Mouse (Mus musculus) c-Kit-positive CD71-positive TER-119-negative erythroid progenitor cells, embryonic 14.5 days (primary cell): ENCODE results near the gene 4930407I10Rik.

Experiments used
- DNase-seq: peaks from one replicate; pipeline ENCODE4 v3.0.0-alpha.2; 2013; ENCODE audit warnings: low read depth

Gene 4930407I10Rik

DNA sequence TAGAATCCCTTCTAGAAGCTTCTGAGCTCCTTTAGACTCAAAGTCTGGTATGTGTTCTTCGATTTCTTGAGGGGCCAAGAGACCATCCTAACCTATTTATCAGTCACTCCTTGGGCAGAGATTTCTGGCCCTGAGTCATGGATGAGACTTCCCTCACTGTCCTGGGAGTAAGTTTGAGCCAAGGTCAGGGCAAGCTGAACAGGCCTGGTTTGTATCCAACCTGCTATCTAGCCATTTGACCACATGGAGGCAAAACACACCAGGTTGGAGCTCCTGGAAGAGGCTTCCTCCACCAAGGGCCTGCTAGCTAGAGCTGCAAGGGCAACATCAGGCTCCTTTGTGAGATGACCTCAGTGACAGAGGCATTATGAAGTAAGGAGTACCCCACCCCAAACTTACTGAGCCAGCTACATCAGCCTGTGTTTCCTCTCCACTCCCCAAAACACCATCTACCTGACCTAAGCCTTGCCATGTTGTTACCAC, at the start of gene 4930407I10Rik:
TSS of gene 4930407I10Rik (plus strand) at position 433 of the 483 bp plus-strand sequence.
- DNase-seq: no peak

DNA sequence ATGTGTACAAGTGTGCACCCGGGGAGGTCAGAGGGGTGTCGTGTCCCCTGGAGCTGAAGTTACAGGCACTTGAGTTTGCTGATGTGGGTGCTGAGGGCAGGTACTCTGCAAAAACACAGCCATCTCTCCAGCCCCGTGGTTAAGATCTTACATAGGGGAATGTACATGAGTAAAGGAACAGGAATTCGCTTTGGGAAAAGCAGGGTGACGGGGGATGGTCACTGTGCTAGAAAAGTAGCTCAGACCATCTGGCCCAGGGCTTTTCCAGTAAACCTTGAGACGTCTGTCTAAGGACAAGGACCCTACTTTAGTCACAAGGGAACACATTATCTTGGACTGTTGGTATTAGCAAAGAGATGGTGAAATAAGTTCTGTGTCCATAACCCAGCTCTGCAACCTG, 47.0 kb upstream of the 4930407I10Rik start:
- no peak for DNase-seq

DNA sequence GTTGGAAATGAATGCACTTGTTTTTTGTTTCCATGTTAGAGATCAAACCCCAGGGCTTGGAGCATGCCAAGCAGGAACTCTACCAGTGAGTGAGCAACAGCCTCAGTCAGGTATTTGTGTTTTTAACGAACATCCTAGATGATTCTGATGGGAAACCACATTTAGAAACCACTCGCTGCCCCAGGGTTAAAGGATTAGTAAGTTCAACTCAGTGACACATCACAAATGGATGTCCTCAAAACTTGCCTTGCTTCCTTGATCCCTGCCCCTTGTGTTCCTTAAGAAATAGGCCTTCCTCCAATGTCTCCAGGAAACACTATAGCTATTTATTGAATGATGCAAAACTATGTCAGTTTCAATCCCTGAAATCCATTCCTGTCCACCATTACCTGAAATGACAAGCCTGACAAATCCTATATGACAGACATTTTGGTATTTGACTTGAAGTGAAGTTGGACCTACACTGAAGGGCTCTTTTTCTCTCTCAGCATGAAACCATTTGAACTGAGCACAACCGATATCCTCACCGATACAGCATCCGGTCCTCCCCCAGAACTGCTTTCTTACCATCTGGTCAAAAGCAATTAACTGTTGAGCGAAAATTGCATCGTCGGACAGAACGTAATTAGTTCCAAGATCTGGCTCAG, 44.1 kb upstream of the 4930407I10Rik start:
- no peak for DNase-seq

DNA sequence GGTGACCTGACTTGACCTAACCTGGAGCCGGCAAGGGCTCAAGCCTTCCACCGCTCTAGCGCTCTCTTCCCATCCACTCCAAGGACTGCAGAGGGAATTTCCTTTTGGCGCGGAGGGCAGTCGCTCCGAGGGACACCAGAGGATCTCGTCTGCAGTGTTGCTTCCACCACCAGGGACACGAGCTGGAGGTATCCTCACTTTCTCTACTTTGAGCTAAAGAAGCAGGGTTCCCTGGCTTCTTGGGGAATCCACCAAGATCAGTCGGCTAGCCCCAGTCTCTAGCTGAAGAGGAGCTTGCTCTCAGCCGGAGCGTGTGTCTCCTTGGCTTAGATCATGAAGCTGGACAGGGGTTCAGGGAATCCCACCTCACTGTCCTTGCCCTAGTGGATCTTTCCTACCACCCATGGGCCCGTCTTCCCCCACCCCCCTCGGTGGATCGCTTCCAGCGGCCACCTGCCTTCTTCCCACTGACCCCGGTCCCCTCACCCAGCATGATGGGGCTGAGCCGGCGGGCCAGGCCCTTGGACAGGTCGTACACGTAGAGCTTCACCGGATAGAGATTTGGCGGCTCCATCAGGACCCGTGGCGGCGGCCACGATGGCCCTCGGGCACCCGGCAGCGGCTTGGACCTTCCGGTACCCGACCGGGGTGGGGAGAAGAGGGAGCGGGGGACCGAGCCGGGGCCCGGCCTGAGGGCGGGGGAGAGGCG, 43.4 kb upstream of the 4930407I10Rik start:
- DNase-seq: peak; percentile 31

DNA sequence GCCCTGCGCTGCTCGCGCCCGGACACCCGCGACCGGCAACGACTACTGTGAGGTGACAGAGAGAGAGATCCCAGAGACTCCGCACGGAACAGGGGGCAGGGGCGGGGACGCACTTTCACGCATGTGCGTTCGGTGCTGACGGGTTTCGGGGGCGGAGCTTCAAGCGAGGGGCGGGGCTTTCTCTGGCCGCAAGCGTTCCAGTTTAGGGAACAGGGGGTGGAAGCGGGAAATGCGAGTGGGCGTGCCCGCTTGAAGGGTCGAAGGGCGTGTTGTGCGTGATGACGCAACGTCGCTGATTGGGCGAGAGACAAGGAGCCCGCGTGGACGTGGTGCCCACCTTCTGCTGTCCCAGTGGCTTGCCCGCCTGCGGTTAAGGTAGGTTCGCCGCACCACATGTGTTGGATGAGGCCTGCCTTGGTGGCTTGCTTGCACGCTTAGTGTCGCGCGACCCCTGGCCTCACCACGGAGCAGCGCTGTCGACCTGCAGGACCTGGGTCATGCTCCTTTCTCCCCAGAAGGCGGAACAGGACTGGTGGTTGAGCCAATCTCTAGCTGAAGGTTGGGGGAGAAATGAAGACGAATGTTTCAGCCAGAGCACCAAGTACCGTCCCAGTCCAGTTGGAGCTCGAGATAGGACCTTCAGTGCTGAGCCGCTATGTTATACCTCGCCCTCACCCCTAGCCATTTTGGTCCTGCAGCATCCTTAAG, 42.7 kb upstream of the 4930407I10Rik start:
- DNase-seq: peak; percentile 97

DNA sequence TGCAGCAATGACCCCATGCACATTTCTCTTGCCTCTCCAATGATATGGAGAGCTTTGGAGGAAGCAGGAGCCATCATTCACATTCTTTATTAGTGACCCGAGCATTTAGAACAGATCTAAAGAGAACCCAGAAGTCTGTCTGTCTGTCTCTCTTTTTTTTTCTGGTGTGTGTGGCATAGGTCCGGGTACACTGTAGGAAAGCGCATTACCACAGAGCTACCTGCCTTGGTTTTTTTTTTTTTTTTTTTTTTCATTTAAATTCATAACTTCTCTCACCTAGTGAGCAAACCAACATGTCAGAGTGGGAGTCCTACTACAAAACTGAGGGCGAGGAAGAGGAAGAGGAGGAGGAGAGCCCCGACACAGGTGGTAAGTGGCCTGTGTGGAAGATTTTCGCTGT, 42.1 kb upstream of the 4930407I10Rik start:
- DNase-seq: no peak

DNA sequence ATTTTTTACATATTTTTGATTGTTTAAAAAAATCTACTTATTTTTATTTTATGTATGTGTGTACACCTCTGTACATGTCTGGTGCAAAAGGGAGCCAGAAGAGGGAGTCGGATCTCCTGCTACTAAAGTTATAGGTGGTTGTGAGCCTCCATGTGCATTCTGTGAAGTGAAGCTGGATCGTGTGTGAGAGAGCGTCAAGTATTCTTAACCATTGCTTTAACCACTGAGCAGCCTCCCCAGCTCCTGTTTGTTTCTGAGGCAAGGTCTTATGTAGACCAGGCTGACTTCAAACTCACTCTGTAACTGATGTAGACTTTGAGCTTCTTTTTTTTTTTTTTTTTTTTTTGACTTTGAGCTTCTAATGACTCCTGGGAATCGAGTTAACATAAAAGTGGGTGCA, 41.5 kb upstream of the 4930407I10Rik start:
- no peak for DNase-seq

DNA sequence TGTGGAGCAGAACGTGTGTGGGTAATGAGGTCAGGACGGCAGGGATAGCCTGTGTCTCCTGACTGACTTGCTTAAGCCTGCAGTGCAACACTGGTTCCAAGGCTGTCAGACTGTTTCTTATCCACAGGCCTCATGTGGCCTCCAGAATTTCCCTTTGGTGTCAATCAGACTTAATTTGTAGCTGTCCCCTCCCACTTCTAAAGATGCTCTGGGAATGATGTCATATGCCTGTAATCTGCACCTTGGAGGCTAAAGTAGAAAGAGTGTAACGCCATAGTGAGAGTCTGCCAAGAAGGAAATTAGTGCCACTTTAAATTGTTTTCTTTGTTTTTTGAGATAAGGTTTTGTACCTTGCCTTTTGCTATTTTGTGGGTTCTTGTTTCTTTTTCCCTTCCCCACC, 39.7 kb upstream of the 4930407I10Rik start:
- no peak for DNase-seq

DNA sequence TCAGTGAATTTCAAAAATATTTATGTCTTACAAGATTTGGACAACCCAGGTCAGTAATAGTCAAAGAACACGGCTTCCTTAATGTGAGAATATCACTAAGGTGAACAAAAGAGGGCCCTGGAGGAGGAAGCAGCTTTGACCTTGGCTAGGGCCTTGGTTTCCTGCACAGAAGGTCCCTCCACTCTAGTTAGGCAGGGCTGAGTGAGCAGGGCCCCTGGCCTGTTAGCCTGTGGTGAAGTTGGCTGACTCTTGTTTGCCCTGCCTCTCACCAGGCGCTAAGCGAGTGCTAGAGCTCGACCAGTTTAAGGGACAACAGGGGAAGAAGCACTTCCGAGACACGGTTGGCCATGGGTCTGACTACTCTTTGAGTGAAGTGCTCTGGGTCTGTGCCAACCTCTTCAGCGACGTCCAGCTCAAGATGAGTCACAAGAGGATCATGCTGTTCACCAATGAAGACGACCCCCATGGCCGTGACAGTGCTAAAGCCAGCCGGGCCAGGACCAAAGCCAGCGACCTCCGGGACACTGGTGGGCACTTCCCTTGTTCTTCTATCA, 36.3 kb upstream of the 4930407I10Rik start:
- no peak for DNase-seq

DNA sequence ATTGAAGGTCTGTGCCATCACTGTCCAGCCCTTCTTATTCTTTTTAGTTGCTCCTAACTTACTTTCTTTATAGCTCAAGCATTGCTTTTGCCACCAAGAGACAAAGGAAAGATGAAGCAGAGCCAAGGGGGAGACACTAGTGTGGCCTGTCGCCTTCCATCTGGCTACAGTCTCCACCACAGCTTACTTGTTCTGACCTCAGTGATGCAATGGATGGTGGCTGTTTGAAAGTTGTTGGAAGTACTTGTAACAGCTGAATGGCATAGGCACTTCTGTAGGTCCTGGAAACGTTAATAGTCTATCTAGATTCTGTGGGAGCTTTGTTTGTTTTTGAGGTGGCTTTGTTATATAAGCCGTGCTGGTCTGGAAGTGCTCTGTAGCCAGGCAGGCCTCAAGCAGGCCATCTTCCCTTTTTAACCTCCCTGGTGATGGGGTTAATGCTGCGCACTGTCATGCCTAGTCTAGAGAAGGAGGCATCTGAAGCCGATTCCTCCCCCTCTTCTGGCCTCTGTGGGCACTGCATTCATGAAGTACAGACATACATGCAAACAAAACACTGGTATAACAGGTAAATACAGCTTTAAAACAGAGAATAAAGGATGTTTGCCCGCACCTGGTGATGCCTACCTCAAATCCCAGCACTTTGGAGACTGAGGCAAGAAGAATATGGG, 34.9 kb upstream of the 4930407I10Rik start:
- DNase-seq: no peak

DNA sequence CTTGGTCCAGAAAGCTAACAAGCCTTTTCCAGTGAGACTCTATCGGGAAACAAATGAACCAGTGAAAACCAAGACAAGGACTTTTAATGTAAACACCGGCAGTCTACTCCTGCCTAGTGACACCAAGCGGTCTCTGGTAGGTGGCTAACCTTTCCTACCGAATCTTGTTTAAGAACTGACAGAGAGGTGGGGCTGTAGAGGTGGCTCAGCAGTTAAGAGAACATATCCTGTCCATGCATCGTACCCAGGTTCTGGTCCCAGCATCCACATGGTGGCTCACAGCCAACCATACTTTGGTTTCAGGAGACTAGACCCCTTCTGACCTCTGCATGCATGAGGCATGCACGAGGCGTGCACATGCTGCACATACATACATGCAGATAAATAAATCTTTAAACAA, 31.7 kb upstream of the 4930407I10Rik start:
- DNase-seq: no peak

DNA sequence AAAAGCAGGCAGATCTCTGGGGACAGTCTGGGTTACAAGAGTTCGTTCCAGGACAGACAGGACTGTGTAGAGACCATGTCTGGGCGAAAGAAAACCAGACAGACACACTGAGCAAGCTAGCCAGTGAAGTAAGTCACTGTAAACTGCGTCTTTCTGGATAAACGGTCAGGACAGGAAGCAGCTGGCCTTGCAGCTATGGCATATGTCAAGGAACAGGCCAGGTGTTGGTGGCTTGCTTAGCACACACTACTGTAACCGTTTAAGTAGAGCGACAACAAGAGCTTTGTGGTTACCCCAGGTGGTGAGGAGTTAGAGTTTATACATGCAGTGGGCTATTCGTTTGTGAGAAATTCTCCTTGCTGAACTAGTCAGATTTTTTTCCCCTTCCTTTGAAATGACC, 31.2 kb upstream of the 4930407I10Rik start:
- no peak for DNase-seq

DNA sequence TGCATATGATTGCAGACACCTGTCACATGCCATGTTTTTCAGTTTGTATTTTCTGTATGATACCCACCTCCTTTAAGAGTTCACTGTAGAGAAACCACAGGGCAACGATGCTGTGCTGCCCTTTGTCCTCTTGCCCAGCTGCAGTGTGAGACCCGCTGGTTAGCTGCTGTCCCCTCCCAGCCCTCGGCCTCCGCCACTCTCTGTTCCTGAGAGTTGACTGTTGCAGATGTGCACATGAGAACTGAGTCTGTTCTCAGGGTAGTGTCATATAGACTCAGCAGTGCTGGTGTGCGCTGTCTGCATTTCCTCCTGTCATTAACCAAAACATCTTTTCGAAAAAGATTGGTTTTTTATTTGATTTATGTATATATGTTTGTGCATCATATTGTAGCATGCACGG, 26.6 kb upstream of the 4930407I10Rik start:
- no peak for DNase-seq

DNA sequence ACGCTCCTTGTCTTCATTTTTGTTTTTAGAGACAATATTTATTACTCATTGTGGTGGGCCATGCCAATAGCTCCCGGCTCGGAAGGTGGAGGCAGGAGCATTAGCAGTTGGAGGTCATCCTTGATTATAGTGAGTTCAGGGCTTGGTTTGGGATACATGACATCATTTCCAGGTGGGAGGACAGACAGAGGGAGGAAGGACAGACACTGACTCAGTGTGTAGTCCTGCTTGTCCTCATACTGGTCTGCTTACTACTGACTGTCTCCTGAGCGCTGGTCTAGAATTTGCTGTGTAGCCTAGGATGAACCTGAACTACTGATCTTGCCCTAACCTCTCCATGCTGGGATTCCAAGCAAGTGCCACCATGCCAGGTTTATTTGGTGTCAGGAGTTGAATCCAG, 25.2 kb upstream of the 4930407I10Rik start, which contains the start of gene Desi1:
TSS of gene Desi1 (minus strand) at position 101 of the 400 bp plus-strand sequence.
- DNase-seq: no peak

DNA sequence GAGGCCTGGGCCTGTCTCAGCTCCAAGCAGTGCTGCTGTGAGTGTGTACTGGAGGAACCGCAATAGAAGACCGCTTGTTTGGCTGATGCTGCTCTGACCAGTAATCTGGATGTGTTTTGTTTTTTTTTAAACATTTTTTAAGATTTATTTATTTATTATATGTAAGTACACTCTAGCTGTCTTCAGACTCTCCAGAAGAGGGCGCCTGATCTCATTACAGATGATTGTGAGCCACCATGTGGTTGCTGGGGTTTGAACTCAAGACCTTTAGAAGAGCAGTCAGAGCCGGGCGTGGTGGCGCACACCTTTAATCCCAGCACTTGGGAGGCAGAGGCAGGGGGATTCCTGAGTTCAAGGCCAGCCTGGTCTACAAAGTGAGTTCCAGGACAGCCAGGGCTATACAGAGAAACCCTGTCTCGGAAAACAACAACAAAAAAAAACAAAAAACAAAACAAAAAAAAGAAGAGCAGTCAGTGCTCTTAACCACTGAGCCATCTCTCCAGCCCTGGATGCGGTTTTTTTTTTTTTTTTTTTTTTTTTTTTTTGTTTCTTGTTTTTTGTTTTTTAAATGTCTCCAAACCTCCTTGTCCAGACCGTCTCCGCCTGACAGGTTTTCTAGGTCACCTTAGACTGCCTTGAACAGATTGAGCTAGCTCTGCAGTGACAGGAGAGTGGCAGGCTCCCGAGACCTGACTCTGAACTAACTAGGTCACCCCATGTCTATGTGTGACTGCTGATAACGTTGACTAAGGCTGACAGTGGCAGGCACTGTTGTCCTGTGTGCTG, 22.9 kb upstream of the 4930407I10Rik start:
- no peak for DNase-seq

DNA sequence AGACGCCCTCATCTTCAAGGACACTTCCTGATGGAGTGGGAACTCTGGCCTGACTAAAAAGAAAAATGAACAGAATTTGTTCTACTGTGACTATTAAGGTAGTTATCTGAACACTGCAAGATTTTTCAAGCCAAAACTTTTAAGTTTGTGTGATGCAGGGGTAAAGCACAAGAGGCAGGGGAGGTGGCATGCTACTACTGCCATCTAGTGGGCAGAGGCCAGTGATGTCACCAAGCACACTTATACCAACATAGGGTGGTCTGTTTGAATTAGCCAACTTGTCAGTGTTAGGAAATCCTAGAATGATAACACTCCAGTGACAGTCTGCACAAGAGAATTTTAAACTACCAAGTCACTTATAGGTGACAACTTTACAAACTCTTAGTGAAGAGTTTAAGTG, 18.3 kb upstream of the 4930407I10Rik start:
- no peak for DNase-seq

DNA sequence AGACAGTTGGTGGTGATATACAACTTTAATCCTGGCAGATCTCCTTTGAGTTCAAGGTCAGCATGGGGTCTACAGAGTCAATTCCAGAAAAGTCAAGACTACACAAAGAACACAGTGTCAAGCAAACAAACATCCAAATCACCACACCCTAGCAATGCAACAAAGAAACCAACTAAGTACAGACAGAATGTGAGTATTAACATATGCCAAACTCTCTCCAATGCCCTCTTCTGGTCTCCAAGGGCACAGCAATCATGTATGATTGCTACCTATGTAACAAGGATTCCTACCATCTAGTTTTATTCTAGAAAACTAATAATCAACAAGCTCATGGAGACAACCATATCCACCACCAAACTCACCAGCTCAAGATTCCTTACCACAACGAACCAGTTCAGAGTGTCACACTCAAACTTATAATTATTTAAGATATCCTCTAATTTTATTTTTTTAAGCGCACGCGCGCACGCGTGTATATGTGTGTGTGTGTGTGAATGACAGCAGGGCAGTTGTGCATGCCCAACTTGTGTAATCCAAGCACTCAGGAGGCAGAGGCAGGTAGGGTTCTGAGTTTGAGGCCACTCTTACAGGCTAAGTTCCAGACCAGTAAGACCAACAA, 14.7 kb upstream of the 4930407I10Rik start:
- no peak for DNase-seq

DNA sequence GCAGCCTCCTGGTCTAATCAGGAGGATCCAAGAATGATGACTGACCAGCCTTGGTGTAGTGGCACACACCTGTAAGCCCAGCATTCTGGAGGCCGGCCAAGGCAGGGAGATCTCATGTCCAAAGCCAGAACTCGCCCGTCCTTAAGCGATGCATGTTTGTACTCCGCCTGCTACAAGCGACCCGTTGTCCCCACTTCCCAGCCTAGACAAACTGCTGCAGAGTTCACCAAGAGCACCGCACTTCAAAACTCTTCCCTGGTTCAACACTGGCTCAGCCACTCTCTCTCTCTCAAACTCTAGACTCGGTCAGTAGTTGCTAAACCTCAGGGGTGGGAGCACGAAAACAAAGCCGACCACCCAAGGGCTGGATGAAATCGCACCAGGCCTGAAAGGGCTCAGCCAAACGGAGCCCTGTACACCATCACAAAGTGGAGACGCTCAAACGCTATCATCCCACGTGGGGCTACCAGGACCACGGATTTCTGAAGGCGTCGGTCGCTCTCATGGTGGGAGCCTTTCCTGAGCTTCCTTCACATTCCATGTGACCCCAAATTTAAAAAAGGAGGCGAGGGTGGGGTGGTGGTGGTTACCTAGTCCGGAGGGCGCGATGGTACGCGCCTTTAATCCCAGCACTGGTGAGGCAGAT, 12.6 kb upstream of the 4930407I10Rik start:
- no peak for DNase-seq

DNA sequence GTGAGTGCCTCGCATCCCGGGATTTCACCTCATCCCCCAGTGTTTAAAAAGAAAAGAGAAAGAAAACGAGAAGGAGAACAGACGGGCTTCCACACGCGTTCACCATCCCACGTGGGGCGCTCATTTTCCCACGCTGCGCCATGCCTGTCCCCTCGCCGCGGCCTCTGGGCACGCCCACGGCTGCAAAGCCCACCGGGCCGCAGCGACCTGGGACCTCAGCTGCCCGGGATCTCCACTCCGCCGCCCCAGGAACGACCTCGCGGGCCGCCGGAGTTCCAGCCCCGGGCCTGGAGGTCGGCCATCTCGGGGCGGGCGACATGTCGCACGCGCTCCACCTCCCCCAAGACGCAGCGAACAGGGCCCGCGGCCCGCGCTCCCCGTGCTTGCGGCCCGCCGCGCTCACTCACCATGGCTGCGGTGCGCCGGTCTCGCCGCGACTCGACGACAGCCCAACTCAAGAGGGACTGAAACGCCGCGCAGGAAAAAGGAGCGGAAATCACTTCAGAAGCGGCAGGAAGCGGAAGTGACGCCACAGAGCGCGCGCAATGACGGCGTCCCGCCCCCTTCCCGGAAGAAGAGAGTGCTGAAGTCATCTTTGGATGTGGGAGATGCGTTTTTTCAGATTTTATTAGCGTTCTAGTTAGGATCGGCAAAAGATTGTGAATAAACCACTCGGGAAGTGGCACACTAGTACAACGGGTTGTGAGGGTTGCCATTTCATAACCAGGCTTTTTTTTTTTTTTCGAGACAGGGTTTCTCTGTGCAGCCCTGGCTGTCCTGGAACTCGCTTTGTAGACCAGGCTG, 11.7 kb upstream of the 4930407I10Rik start, which contains the start of gene Snu13:
TSS of gene Snu13 (minus strand) at position 519 of the 804 bp plus-strand sequence.
- DNase-seq: peak; percentile 77
